Mouse (Mus musculus): ENCODE measurements around the gene Lmntd1.

DNA sequence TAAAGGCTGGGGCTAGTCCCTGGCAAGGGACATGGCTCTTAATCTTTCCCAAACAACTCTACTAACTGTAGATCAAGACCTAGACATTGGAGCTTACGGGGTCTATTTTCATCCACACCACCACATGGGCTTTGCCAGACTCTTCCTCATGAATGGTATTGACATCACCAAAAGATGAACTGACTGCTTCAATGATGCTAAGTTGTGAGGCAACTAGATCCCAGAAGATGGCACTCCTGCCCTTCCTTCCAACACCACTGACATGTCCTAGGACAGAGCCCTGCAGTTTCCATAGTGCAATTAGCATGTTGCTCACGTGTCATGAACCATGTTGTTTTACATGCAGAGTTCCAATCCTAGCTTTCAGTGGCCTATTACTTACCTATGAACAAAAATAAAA, 217.6 kb downstream of the Lmntd1 start:
- TF ChIP-seq CTCF (IDR thresholded peaks at IDR 0.05; ENCODE audit: extremely low read depth, insufficient read depth, insufficient read length, insufficient replicate concordance): no peak
- no peak for TF ChIP-seq POLR2A (IDR thresholded peaks at IDR 0.05; ENCODE audit: low read depth, low read length)
